Mouse (Mus musculus): ENCODE data around the gene Xab2.

DNA sequence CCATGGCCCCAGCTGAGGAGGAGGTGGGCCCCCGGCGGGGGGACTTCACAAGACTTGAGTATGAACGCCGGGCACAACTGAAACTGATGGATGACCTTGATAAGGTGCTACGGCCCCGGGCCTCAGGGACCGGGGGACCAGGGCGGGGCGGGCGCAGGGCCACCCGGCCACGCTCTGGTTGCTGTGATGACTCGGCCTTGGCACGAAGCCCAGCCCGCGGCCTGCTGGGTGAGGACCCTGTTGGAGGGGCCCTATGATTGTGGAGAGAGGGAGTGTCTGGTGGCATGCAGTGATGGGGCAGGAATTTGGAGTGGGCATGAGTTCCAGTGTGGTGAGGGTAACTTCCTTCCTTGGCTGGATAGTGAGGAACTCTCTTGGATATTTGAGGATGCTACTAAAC lies 14.5 kb downstream of the Xab2 start:
- TF ChIP-seq POLR2A (IDR thresholded peaks at IDR 0.05; ENCODE audit: extremely low read depth, insufficient read depth, low read length): no peak
- no peak for TF ChIP-seq CTCF (IDR thresholded peaks at IDR 0.05; ENCODE audit: extremely low read depth, insufficient read depth, low read length)
